ENCODE assay signal across 32 mouse cellular contexts in genomic region chr12:103437601-103438000, GRCm38 (mm10). TPM values are rescaled to one million over a fixed set of nuclear protein-coding genes. Genes with fewer than 3 reads are reported as not detected.
DNase-seq lines count a peak whose midpoint lies in the region; ATAC-seq and TF ChIP-seq lines count a peak whose summit lies in the region.
"Had no signal": no experiment of that assay in that cellular context is flagged by ENCODE, and none has a peak within 500 bp of the region (broad histone marks: within the 10 kb centered on the region; RNA-seq: fewer than 3 reads in every experiment).

No protein-coding gene starts in this region.

- H3K27ac ChIP-seq in liver, adult 2 months (replicated peaks; ENCODE audit: insufficient read depth, low read depth, low read length) = no peak overlapping the region
- H3K27ac ChIP-seq in bone marrow, adult 2 months (ENCODE audit: control insufficient read depth, insufficient read depth, low read depth, low read length, poor library complexity) = peak overlapping the region; percentile 10; the same call in 1 of the 2 replicates
- H3K27ac ChIP-seq: embryonic facial prominence, embryonic 10.5 days; hindbrain, embryonic 10.5 days; intestine, embryonic 15.5 days; limb, embryonic 13.5 days; liver, embryonic 15.5 days; midbrain, embryonic 15.5 days; neural tube, embryonic 13.5 days had no signal

- peaks cover 4% of the 10 kb centered on the region; the same call in 1 of the 2 replicates for H3K4me1 ChIP-seq in liver, adult 2 months (ENCODE audit: control insufficient read depth, insufficient read depth, low read length)
- peaks cover 4% of the 10 kb centered on the region for H3K4me1 ChIP-seq in bone marrow, adult 2 months (ENCODE audit: control insufficient read depth, insufficient read depth, low read length)
- H3K4me1 ChIP-seq: hindbrain, embryonic 10.5 days; intestine, embryonic 15.5 days; midbrain, embryonic 15.5 days; neural tube, embryonic 13.5 days had no signal

- no peak for TF ChIP-seq POLR2A in liver, adult 2 months (IDR thresholded peaks at IDR 0.05; ENCODE audit: extremely low read depth, insufficient read depth, low read length)
- TF ChIP-seq POLR2A in bone marrow, adult 2 months (IDR thresholded peaks at IDR 0.05; ENCODE audit: borderline replicate concordance, control insufficient read depth, low read depth, low read length) = no peak

- peak; percentile 40 for DNase-seq in adrenal gland, adult 2 months
- DNase-seq in adrenal gland, adult 8-10 months = no peak
- peak; percentile 34 for DNase-seq in liver, adult 2 months (ENCODE audit: extremely low read depth, low read depth, low spot score)
- no peak for DNase-seq in liver
- DNase-seq in left cerebral cortex, adult 18-20 months (ENCODE audit: low spot score in 2 of 2) = no peak
- DNase-seq in layer of hippocampus, adult 8-10 months (ENCODE audit: low spot score in 2 of 2) = no peak
- DNase-seq: cerebellum, adult 11 months; cerebellum, adult 9-11 months; gastrocnemius, postnatal 25 days; kidney, adult 8-10 months; kidney, postnatal 14 days; layer of hippocampus, postnatal 36 days; retina, postnatal 1 day; right cerebral cortex, postnatal 25 days; spleen, adult 18-20 months; thymus, postnatal 14 days had no signal

- peak; percentile 80 for ATAC-seq in granulocyte monocyte progenitor cell, adult 5-6 weeks (replicated peaks; ENCODE audit: poor library complexity, severe bottlenecking)
- ATAC-seq: hindbrain, embryonic 16.5 days; intestine, embryonic 15.5 days; midbrain, embryonic 15.5 days had no signal

- H3K36me3 ChIP-seq in liver, adult 2 months (ENCODE audit: control insufficient read depth, insufficient read depth, low read length) = peaks cover 8% of the 10 kb centered on the region; the same call in 1 of the 2 replicates
- H3K36me3 ChIP-seq: embryonic facial prominence, embryonic 10.5 days; hindbrain, embryonic 10.5 days; intestine, embryonic 15.5 days; limb, embryonic 13.5 days; liver, embryonic 15.5 days; midbrain, embryonic 15.5 days; neural tube, embryonic 13.5 days had no signal

- 85% methylated on average over 1 of the region's 1 CpGs for WGBS in liver, adult 2 months
- 82% methylated on average over 1 of the region's 1 CpGs for WGBS in bone marrow, adult 2 months

- TF ChIP-seq CTCF in liver, adult 2 months (IDR thresholded peaks at IDR 0.05; ENCODE audit: low read depth, low read length) = no peak
- TF ChIP-seq CTCF in bone marrow, adult 2 months (IDR thresholded peaks at IDR 0.05; ENCODE audit: control insufficient read depth, insufficient read depth, low read length) = no peak

- no peak overlapping the region for H3K4me3 ChIP-seq in liver, adult 2 months (ENCODE audit: insufficient read depth, low read depth, low read length)
- H3K4me3 ChIP-seq in bone marrow, adult 2 months (replicated peaks; ENCODE audit: control insufficient read depth, low read depth, low read length) = no peak overlapping the region
- H3K4me3 ChIP-seq: embryonic facial prominence, embryonic 10.5 days; hindbrain, embryonic 10.5 days; intestine, embryonic 15.5 days; limb, embryonic 13.5 days; liver, embryonic 15.5 days; midbrain, embryonic 15.5 days; myocyte; neural tube, embryonic 13.5 days had no signal

- no peaks in the 10 kb centered on the region for H3K27me3 ChIP-seq in liver, adult 2 months (ENCODE audit: control insufficient read depth, insufficient read depth, low read length)
- H3K27me3 ChIP-seq: intestine, embryonic 15.5 days; limb, embryonic 13.5 days; liver, embryonic 15.5 days; midbrain, embryonic 15.5 days; neural tube, embryonic 13.5 days had no signal

- no peak overlapping the region for H3K9ac ChIP-seq in liver, adult 2 months (ENCODE audit: low read depth, low read length)
- H3K9ac ChIP-seq: intestine, embryonic 15.5 days; limb, embryonic 13.5 days; liver, embryonic 15.5 days; midbrain, embryonic 15.5 days; neural tube, embryonic 13.5 days had no signal

- no peaks in the 10 kb centered on the region for H3K79me2 ChIP-seq in liver, adult 2 months (ENCODE audit: control insufficient read depth, insufficient read depth, low read length)

RNA-seq across cellular contexts. Expression of gene Ifi27, which starts 3.6 kb away (rescaled TPM):
- 1,000 to 10,000 TPM in 1 of 2 experiments, 100 to 1,000 TPM in 1; 923 to 1,715 TPM for total RNA-seq in adrenal gland, adult 2 months (2021)
- 1,448 and 1,459 TPM in 2 replicates for polyA plus RNA-seq in adrenal gland, adult 2 months (2012; rRNA removed)
- 1,000 to 10,000 TPM; 1,094 to 1,254 (median 1,159) TPM for total RNA-seq in adrenal gland, adult 8-10 months (2022)
- 126 and 149 TPM in 2 replicates for total RNA-seq in liver, adult 2 months (2014; rRNA removed)
- polyA plus RNA-seq in liver, adult 2 months (2012; rRNA removed) = 157 and 288 TPM in 2 replicates
- polyA plus RNA-seq in bone marrow, adult 2 months (2011; ENCODE audit: insufficient read depth, insufficient read length, low replicate concordance, missing spikeins) = 114 and 211 TPM in 2 replicates
- 57.2 and 75.3 TPM in 2 replicates for total RNA-seq in granulocyte monocyte progenitor cell, adult 5-6 weeks (2014; fragmentation: Nextera tagmentation)
- 24.0 and 53.0 TPM in 2 replicates for total RNA-seq in granulocyte monocyte progenitor cell, adult 5-6 weeks (2017)
- total RNA-seq in left cerebral cortex, adult 18-20 months (2021) = 10 to 100 TPM; 85.7 to 89.8 TPM
- 100 to 1,000 TPM; 117 to 188 (median 137) TPM for total RNA-seq in layer of hippocampus, adult 8-10 months (2022)

RNA-seq across cellular contexts. Expression of gene Ifi27l2a, which starts 5.9 kb away (rescaled TPM):
- 1,000 to 10,000 TPM in 1 of 2 experiments, 100 to 1,000 TPM in 1; 340 to 1,466 TPM for total RNA-seq in adrenal gland, adult 2 months (2021)
- polyA plus RNA-seq in adrenal gland, adult 2 months (2012; rRNA removed) = 539 and 2,543 TPM in 2 replicates
- 100 to 1,000 TPM; 264 to 566 (median 340) TPM for total RNA-seq in adrenal gland, adult 8-10 months (2022)
- total RNA-seq in liver, adult 2 months (2014; rRNA removed) = 38.3 and 72.7 TPM in 2 replicates
- polyA plus RNA-seq in liver, adult 2 months (2012; rRNA removed) = 28.5 and 68.1 TPM in 2 replicates
- 31.6 and 112 TPM in 2 replicates for polyA plus RNA-seq in bone marrow, adult 2 months (2011; ENCODE audit: insufficient read depth, insufficient read length, low replicate concordance, missing spikeins)
- 1.3 and 8.9 TPM in 2 replicates for total RNA-seq in granulocyte monocyte progenitor cell, adult 5-6 weeks (2014; fragmentation: Nextera tagmentation)
- 3.5 and 4.0 TPM in 2 replicates for total RNA-seq in granulocyte monocyte progenitor cell, adult 5-6 weeks (2017)
- total RNA-seq in left cerebral cortex, adult 18-20 months (2021) = 1 to 10 TPM; 4.3 TPM
- total RNA-seq in layer of hippocampus, adult 8-10 months (2022) = 10 to 100 TPM in 1 of 4 experiments, 1 to 10 TPM in 2, not detected in 1; 2.8 to 33.0 (median 8.6) TPM

RNA-seq across cellular contexts. Expression of gene Ddx24, which starts 12.0 kb away (rescaled TPM):
- 100 to 1,000 TPM; 116 to 132 TPM for total RNA-seq in adrenal gland, adult 2 months (2021)
- polyA plus RNA-seq in adrenal gland, adult 2 months (2012; rRNA removed) = 29.0 and 38.9 TPM in 2 replicates
- 100 to 1,000 TPM; 131 to 169 (median 147) TPM for total RNA-seq in adrenal gland, adult 8-10 months (2022)
- 22.8 and 24.4 TPM in 2 replicates for total RNA-seq in liver, adult 2 months (2014; rRNA removed)
- 15.6 and 19.0 TPM in 2 replicates for polyA plus RNA-seq in liver, adult 2 months (2012; rRNA removed)
- 23.2 and 40.5 TPM in 2 replicates for polyA plus RNA-seq in bone marrow, adult 2 months (2011; ENCODE audit: insufficient read depth, insufficient read length, low replicate concordance, missing spikeins)
- 54.0 and 66.7 TPM in 2 replicates for total RNA-seq in granulocyte monocyte progenitor cell, adult 5-6 weeks (2014; fragmentation: Nextera tagmentation)
- total RNA-seq in granulocyte monocyte progenitor cell, adult 5-6 weeks (2017) = 91.4 and 103 TPM in 2 replicates
- 100 to 1,000 TPM; 235 to 238 TPM for total RNA-seq in left cerebral cortex, adult 18-20 months (2021)
- total RNA-seq in layer of hippocampus, adult 8-10 months (2022) = 100 to 1,000 TPM; 232 to 260 (median 242) TPM

RNA-seq across cellular contexts. Expression of gene Ifi27l2b, which starts 19.4 kb away (rescaled TPM):
- total RNA-seq in adrenal gland, adult 2 months (2021) = not detected
- not detected in 2 replicates for polyA plus RNA-seq in adrenal gland, adult 2 months (2012; rRNA removed)
- total RNA-seq in adrenal gland, adult 8-10 months (2022) = not detected
- 6.3 and 10.0 TPM in 2 replicates for total RNA-seq in liver, adult 2 months (2014; rRNA removed)
- 2.7 and 7.4 TPM in 2 replicates for polyA plus RNA-seq in liver, adult 2 months (2012; rRNA removed)
- not detected in 2 replicates for polyA plus RNA-seq in bone marrow, adult 2 months (2011; ENCODE audit: insufficient read depth, insufficient read length, low replicate concordance, missing spikeins)
- not detected in 2 replicates for total RNA-seq in granulocyte monocyte progenitor cell, adult 5-6 weeks (2014; fragmentation: Nextera tagmentation)
- total RNA-seq in granulocyte monocyte progenitor cell, adult 5-6 weeks (2017) = not detected in 2 replicates
- not detected for total RNA-seq in left cerebral cortex, adult 18-20 months (2021)
- not detected for total RNA-seq in layer of hippocampus, adult 8-10 months (2022)
- total RNA-seq: gastrocnemius, postnatal 25 days; layer of hippocampus, adult 18-20 months; layer of hippocampus, postnatal 36 days; left cerebral cortex, postnatal 14 days had no signal
- polyA plus RNA-seq: embryonic facial prominence, embryonic 10.5 days; forebrain, embryonic 11.5 days; heart, embryonic 11.5 days; hindbrain, embryonic 10.5 days; hindbrain, embryonic 16.5 days; limb, embryonic 13.5 days; liver, embryonic 15.5 days; lung, embryonic 16.5 days; midbrain, embryonic 15.5 days; myocyte; neural tube, embryonic 13.5 days had no signal

RNA-seq across cellular contexts. Expression of gene 9330161L09Rik, which starts 30.0 kb away (rescaled TPM):
- total RNA-seq in adrenal gland, adult 2 months (2021) = 1 to 10 TPM in 1 of 2 experiments, under 1 TPM in 1; 0.98 to 2.2 TPM
- 0.39 and 0.70 TPM in 2 replicates for polyA plus RNA-seq in adrenal gland, adult 2 months (2012; rRNA removed)
- 1 to 10 TPM in 3 of 4 experiments, under 1 TPM in 1; 0.99 to 3.4 (median 2.1) TPM for total RNA-seq in adrenal gland, adult 8-10 months (2022)
- 0.13 and 0.46 TPM in 2 replicates for total RNA-seq in liver, adult 2 months (2014; rRNA removed)
- polyA plus RNA-seq in liver, adult 2 months (2012; rRNA removed) = 0.20 TPM in 1 of 2 replicates, not detected in the other
- polyA plus RNA-seq in bone marrow, adult 2 months (2011; ENCODE audit: insufficient read depth, insufficient read length, low replicate concordance, missing spikeins) = 0.99 TPM in 1 of 2 replicates, not detected in the other
- 1.3 and 5.6 TPM in 2 replicates for total RNA-seq in granulocyte monocyte progenitor cell, adult 5-6 weeks (2014; fragmentation: Nextera tagmentation)
- total RNA-seq in granulocyte monocyte progenitor cell, adult 5-6 weeks (2017) = 0.31 and 0.52 TPM in 2 replicates
- total RNA-seq in left cerebral cortex, adult 18-20 months (2021) = 1 to 10 TPM; 3.0 to 3.9 TPM
- 1 to 10 TPM; 1.9 to 4.8 (median 2.9) TPM for total RNA-seq in layer of hippocampus, adult 8-10 months (2022)
- polyA plus RNA-seq: hindbrain, embryonic 10.5 days had no signal

Comparison
In these comparisons a context has a peak if more than half of its experiments do, and no peak if none do; other contexts are left out.
1. DNase-seq: peak in adrenal gland, adult 2 months (single experiment) and liver, adult 2 months (single experiment); none in adrenal gland, adult 8-10 months (single experiment), liver (single experiment), left cerebral cortex, adult 18-20 months (0 of 2) and layer of hippocampus, adult 8-10 months (0 of 2).